Mouse (Mus musculus) MEL (cell line): ENCODE measurements around the gene Npr1. TPM values are rescaled to one million over a fixed set of nuclear protein-coding genes. Genes with fewer than 3 reads are reported as not detected.

ENCODE experiments used
- DNase-seq: peaks from one replicate; pipeline ENCODE4 v3.0.0; 2011; ENCODE audit warnings: low read depth, low spot score
- H3K27ac ChIP-seq: 2 replicates; pipeline ENCODE4 v1.5.1; 2012; ENCODE audit warnings: low read depth, mild to moderate bottlenecking, control low read depth, low read length, moderate library complexity; ENCODE audit not compliant: control insufficient read depth
- H3K27me3 ChIP-seq, 2 experiments: fragments of 150-350 bp in 1 of 2; sonication (generic) in 1 of 2; 2 replicates each; pipeline ENCODE4 v1.6.1; 2012; ENCODE audit warnings: low read length in 2 of 2, mild to moderate bottlenecking in 2 of 2, improper control_type of control experiment in 1 of 2, moderate library complexity in 1 of 2; ENCODE audit not compliant: insufficient read depth in 2 of 2, control insufficient read depth in 1 of 2
- H3K36me3 ChIP-seq, 2 experiments: 2 replicates each; pipeline ENCODE4 v1.6.1; 2012 to 2014; ENCODE audit warnings: low read length in 2 of 2, improper control_type of control experiment in 1 of 2, inconsistent platforms in 1 of 2, mild to moderate bottlenecking in 1 of 2; ENCODE audit not compliant: insufficient read depth in 2 of 2, control insufficient read depth in 1 of 2
- H3K4me1 ChIP-seq, 2 experiments: fragments of 150-350 bp in 1 of 2; sonication (generic) in 1 of 2; 2 replicates each; pipeline ENCODE4 v1.6.1; 2012; ENCODE audit warnings: low read length in 2 of 2, improper control_type of control experiment in 1 of 2, mild to moderate bottlenecking in 1 of 2; ENCODE audit not compliant: insufficient read depth in 2 of 2, control insufficient read depth in 1 of 2
- H3K4me3 ChIP-seq, 2 experiments: fragments of 150-350 bp in 1 of 2; sonication (generic) in 1 of 2; 2 replicates each; pipeline ENCODE4 v1.5.1; 2012; ENCODE audit warnings: low read depth in 2 of 2, low read length in 2 of 2, mild to moderate bottlenecking in 2 of 2, moderate library complexity in 2 of 2, control low read depth in 1 of 2, improper control_type of control experiment in 1 of 2; ENCODE audit not compliant: control insufficient read depth in 1 of 2, insufficient read depth in 1 of 2
- H3K79me2 ChIP-seq: 2 replicates; pipeline ENCODE4 v1.6.1; 2012; ENCODE audit warnings: mild to moderate bottlenecking, low read length, moderate library complexity; ENCODE audit not compliant: control insufficient read depth, poor library complexity, insufficient read depth
- H3K9ac ChIP-seq: 2 replicates; pipeline ENCODE4 v1.6.1; 2012; ENCODE audit warnings: low read depth, mild to moderate bottlenecking, control low read depth, low read length, moderate library complexity; ENCODE audit not compliant: control insufficient read depth, poor library complexity, severe bottlenecking
- H3K9me3 ChIP-seq: fragments of 150-350 bp; sonication (generic); replicated peaks from 2 replicates; pipeline ENCODE4 v1.6.1; 2012; ENCODE audit warnings: mild to moderate bottlenecking, low read length, improper control_type of control experiment, moderate library complexity; ENCODE audit not compliant: insufficient read depth
- CHD1 ChIP-seq: IDR thresholded peaks from 2 replicates; pipeline ENCODE4 v1.6.1; 2012; ENCODE audit warnings: low read depth, mild to moderate bottlenecking, inconsistent platforms, low read length, improper control_type of control experiment
- CTCF ChIP-seq, 3 experiments: IDR thresholded peaks in 2 of 3; conservative IDR thresholded peaks in 1 of 3; 2 replicates each; pipeline ENCODE4 v1.5.1; 2011 to 2012; ENCODE audit warnings: low read length in 3 of 3, low read depth in 2 of 3, mild to moderate bottlenecking in 2 of 3, improper control_type of control experiment in 1 of 3, inconsistent platforms in 1 of 3, mixed read lengths in 1 of 3, moderate library complexity in 1 of 3; ENCODE audit not compliant: control insufficient read depth in 1 of 3, insufficient read depth in 1 of 3, poor library complexity in 1 of 3, severe bottlenecking in 1 of 3
- EP300 ChIP-seq, 2 experiments: IDR thresholded peaks; 2 replicates each; pipeline ENCODE4 v1.6.1; 2011; ENCODE audit warnings: improper control_type of control experiment in 2 of 2, low read length in 2 of 2, low read depth in 1 of 2, mild to moderate bottlenecking in 1 of 2
- ETS1 ChIP-seq: IDR thresholded peaks from 2 replicates; pipeline ENCODE4 v1.6.1; 2012; ENCODE audit warnings: low read depth, mild to moderate bottlenecking, inconsistent platforms, low read length, improper control_type of control experiment, moderate library complexity
- MAFK ChIP-seq: IDR thresholded peaks from 2 replicates; pipeline ENCODE4 v1.6.1; 2011; ENCODE audit warnings: low read depth, mild to moderate bottlenecking, low read length, improper control_type of control experiment, borderline replicate concordance
- MAZ ChIP-seq: IDR thresholded peaks from 2 replicates; pipeline ENCODE4 v1.6.1; 2012; ENCODE audit warnings: low read depth, mild to moderate bottlenecking, inconsistent platforms, low read length, improper control_type of control experiment
- MEF2A ChIP-seq: IDR thresholded peaks from 2 replicates; pipeline ENCODE4 v1.6.1; 2014; ENCODE audit warnings: low read depth, mild to moderate bottlenecking, inconsistent platforms, low read length, improper control_type of control experiment; ENCODE audit not compliant: poor library complexity, insufficient replicate concordance, severe bottlenecking; ENCODE audit errors: extremely low read depth
- MXI1 ChIP-seq: IDR thresholded peaks from 2 replicates; pipeline ENCODE4 v1.6.1; 2011; ENCODE audit warnings: mild to moderate bottlenecking, low read depth, low read length, improper control_type of control experiment
- POLR2AphosphoS2 ChIP-seq: IDR thresholded peaks from 2 replicates; pipeline ENCODE4 v1.6.1; 2011; ENCODE audit warnings: low read length, improper control_type of control experiment
- SMC3 ChIP-seq: IDR thresholded peaks from 2 replicates; pipeline ENCODE4 v1.6.1; 2011; ENCODE audit warnings: low read depth, low read length, improper control_type of control experiment
- ZC3H11A ChIP-seq: IDR thresholded peaks from 2 replicates; pipeline ENCODE4 v1.6.1; 2012; ENCODE audit warnings: low read depth, mild to moderate bottlenecking, inconsistent platforms, low read length, improper control_type of control experiment
- ZMIZ1 ChIP-seq: IDR thresholded peaks from 2 replicates; pipeline ENCODE4 v1.6.1; 2012; ENCODE audit warnings: low read depth, mild to moderate bottlenecking, inconsistent platforms, low read length, improper control_type of control experiment, moderate library complexity
- ZNF384 ChIP-seq: IDR thresholded peaks from 2 replicates; pipeline ENCODE4 v1.6.1; 2012; ENCODE audit warnings: low read depth, mild to moderate bottlenecking, inconsistent platforms, low read length, improper control_type of control experiment
- polyA plus RNA-seq, 2 experiments: library from polyadenylated mRNA; stranded (reverse) in 1 of 2; unstranded in 1 of 2; fragments of >175 nt in 1 of 2; fragments of >200 nt in 1 of 2; gene quantifications; 2 replicates each; pipeline versions ENCODE4 v1.2.1 to v1.2.4; 2012; ENCODE audit warnings: low replicate concordance in 2 of 2, low read depth in 1 of 2; ENCODE audit not compliant: insufficient read length in 2 of 2, insufficient read depth in 1 of 2, missing spikeins in 1 of 2
- total RNA-seq: library from RNA; depleted of rRNA; stranded (reverse); fragments of 300-350 nt; gene quantifications from 2 replicates; pipeline ENCODE4 v1.2.3, GENCODE M21; 2012

The Npr1 gene
- total and polyA plus RNA-seq, 3 experiments, result 0.11 TPM; not detected in 2

DNA sequence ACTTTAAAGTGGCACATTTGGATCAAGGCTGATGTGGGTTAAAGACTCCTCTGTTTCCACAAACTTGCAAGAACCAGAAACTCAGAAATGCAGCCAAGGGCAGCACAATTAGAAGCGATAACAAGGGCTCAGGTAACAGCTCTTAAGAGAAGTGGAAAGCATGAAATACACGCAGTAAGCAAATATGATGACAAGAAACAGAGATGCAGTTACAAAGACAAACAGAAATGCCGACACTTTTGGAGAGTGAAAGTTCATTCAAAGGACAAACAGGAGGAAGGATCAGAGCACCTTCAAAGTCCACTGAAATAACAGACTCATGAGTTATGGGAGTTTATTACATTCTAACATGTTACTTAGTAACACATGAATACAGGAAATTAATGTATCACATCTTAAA lies 40.7 kb upstream of the Npr1 start:
- no peak overlapping the region for H3K27ac ChIP-seq
- H3K4me3 ChIP-seq, result no peak overlapping the region
- H3K36me3 ChIP-seq, result peaks cover 39 to 58% of the 10 kb centered on the region in 2 experiments
- TF ChIP-seq POLR2AphosphoS2 (peak; percentile 38; the same call in 1 of the 2 replicates), MAZ (no peak)
- no peaks in the 10 kb centered on the region for H3K27me3 ChIP-seq
- H3K9ac ChIP-seq, result no peak overlapping the region
- peaks cover 2 to 18% of the 10 kb centered on the region in 2 experiments; a peak in 3 of 4 replicates for H3K4me1 ChIP-seq
- H3K79me2 ChIP-seq, result peaks cover 27% of the 10 kb centered on the region
- no peak for DNase-seq
- H3K9me3 ChIP-seq, result no peaks in the 10 kb centered on the region

DNA sequence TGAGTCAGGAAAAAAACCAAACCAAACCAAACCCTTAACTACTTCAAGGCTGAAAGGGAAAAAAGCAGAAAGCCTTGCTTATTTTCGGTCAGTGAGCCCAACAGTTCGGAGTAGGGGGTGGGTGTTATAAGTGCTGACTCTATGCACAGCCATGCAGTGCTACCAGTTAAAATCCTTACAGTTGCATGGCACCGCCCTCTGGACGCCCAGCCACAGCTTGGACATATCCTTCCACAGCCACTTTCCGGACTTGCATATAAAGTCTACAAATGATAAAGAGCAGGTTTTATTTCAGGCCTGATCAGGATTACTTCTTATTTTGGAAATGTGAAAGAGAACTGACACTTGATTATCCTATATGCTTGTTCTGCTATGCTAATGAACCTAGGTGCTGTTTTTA lies 39.5 kb upstream of the Npr1 start:
- Histone ChIP-seq H3K9me3 (no peaks in the 10 kb centered on the region), H3K27me3 (no peaks in the 10 kb centered on the region), H3K9ac (no peak overlapping the region), H3K27ac (no peak overlapping the region), H3K79me2 (peaks cover 27% of the 10 kb centered on the region), H3K36me3 (peaks cover 39 to 70% of the 10 kb centered on the region in 2 experiments), H3K4me3 (no peak overlapping the region), H3K4me1 (peaks cover 2 to 14% of the 10 kb centered on the region in 2 experiments; a peak in 2 of 4 replicates)
- TF ChIP-seq EP300 (IDR thresholded peaks at IDR 0.05; ENCODE audit: low read depth in 1 of 2, low read length in 2 of 2), result no peak
- TF ChIP-seq ETS1, result no peak
- TF ChIP-seq MXI1, result no peak
- no peak for DNase-seq

DNA sequence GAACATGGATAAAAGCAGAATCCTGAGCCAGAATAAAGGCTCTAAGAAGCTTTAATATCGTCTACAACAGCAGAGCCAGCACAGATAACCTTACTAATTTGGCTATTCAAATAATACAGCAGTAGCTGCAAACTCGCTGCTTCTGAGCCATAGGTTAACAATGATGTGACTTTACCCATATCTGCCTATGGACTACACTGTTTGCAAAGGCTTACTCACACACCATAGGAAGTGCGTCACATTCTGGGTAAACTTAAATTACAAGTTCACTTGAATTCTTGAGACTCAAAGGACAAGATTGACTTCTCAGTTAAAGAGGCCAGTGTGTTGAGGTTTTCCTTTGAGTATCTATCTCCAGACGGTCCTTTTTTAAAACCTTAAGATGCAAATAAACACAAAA lies 37.8 kb upstream of the Npr1 start:
- TF ChIP-seq MAFK (no peak), SMC3 (no peak), ZNF384 (no peak), POLR2AphosphoS2 (no peak), ZC3H11A (no peak), CHD1 (no peak), MEF2A (no peak), ZMIZ1 (no peak), ETS1 (no peak), CTCF (IDR thresholded peaks at IDR 0.05 in 2 of 3, conservative IDR thresholded peaks at IDR 0.05 in 1 of 3; ENCODE audit: control insufficient read depth in 1 of 3, insufficient read depth in 1 of 3, low read depth in 2 of 3, low read length in 3 of 3, poor library complexity in 1 of 3, severe bottlenecking in 1 of 3) (no peak)
- no peak for DNase-seq
- H3K9ac ChIP-seq, result no peak overlapping the region

More for the DNA sequence above, 37.8 kb upstream of the Npr1 start:
- Histone ChIP-seq H3K36me3 (peaks cover 39 to 80% of the 10 kb centered on the region in 2 experiments), H3K27ac (no peak overlapping the region), H3K4me1 (peaks cover 2 to 14% of the 10 kb centered on the region in 2 experiments; a peak in 2 of 4 replicates), H3K9me3 (no peaks in the 10 kb centered on the region), H3K79me2 (peaks cover 20% of the 10 kb centered on the region), H3K4me3 (no peak overlapping the region), H3K27me3 (no peaks in the 10 kb centered on the region)
